Comparison of ENCODE assay signal across 27 mouse cellular contexts in genomic region chr12:77989766-77990165, GRCm38 (mm10).
A peak's percentile ranks its signal among the peaks of the same experiment; 100 is the strongest.
DNase-seq lines count a peak whose midpoint lies in the region; ATAC-seq and TF ChIP-seq lines count a peak whose summit lies in the region.
"Had no signal": no experiment of that assay in that cellular context is flagged by ENCODE, and none has a peak within 500 bp of the region (broad histone marks: within the 10 kb centered on the region; RNA-seq: fewer than 3 reads in every experiment).

No protein-coding gene starts in this region.

- H3K36me3 ChIP-seq in kidney, adult 2 months (ENCODE audit: control insufficient read depth, insufficient read depth, low read length): no peaks in the 10 kb centered on the region
- H3K36me3 ChIP-seq in kidney, embryonic 16.5 days (ENCODE audit: insufficient read depth, low read length): no peaks in the 10 kb centered on the region
- no peaks in the 10 kb centered on the region for H3K36me3 ChIP-seq in liver, adult 2 months (ENCODE audit: control insufficient read depth, insufficient read depth, low read length)
- H3K36me3 ChIP-seq in limb, embryonic 10.5 days: no peaks in the 10 kb centered on the region
- H3K36me3 ChIP-seq: embryonic facial prominence, embryonic 12.5 days; embryonic facial prominence, embryonic 15.5 days; forebrain, embryonic 12.5 days; G1E; heart, embryonic 10.5 days; hindbrain, embryonic 12.5 days; hindbrain, embryonic 15.5 days had no signal

- no peaks in the 10 kb centered on the region for H3K27me3 ChIP-seq in kidney, adult 2 months (replicated peaks; ENCODE audit: control insufficient read depth, insufficient read depth, low read length)
- no peaks in the 10 kb centered on the region for H3K27me3 ChIP-seq in kidney, embryonic 16.5 days (ENCODE audit: insufficient read depth, low read length)
- no peaks in the 10 kb centered on the region for H3K27me3 ChIP-seq in liver, adult 2 months (ENCODE audit: control insufficient read depth, insufficient read depth, low read length)
- H3K27me3 ChIP-seq in limb, embryonic 10.5 days (ENCODE audit: low read depth, poor library complexity, severe bottlenecking): no peaks in the 10 kb centered on the region
- H3K27me3 ChIP-seq: CH12.LX; embryonic facial prominence, embryonic 12.5 days; embryonic facial prominence, embryonic 15.5 days; forebrain, embryonic 12.5 days; hindbrain, embryonic 12.5 days; hindbrain, embryonic 15.5 days; Patski had no signal

- no peak for TF ChIP-seq POLR2A in kidney, adult 2 months (IDR thresholded peaks at IDR 0.05; ENCODE audit: low read depth, low read length)
- no peak for TF ChIP-seq POLR2A in liver, adult 2 months (IDR thresholded peaks at IDR 0.05; ENCODE audit: extremely low read depth, insufficient read depth, low read length)

- no peak overlapping the region for H3K4me3 ChIP-seq in kidney, adult 2 months (ENCODE audit: insufficient read depth, low read depth, low read length)
- no peak overlapping the region for H3K4me3 ChIP-seq in kidney, embryonic 16.5 days (ENCODE audit: low read length)
- no peak overlapping the region for H3K4me3 ChIP-seq in liver, adult 2 months (ENCODE audit: insufficient read depth, low read depth, low read length)
- no peak overlapping the region for H3K4me3 ChIP-seq in limb, embryonic 10.5 days
- H3K4me3 ChIP-seq: embryonic facial prominence, embryonic 12.5 days; embryonic facial prominence, embryonic 15.5 days; forebrain, embryonic 12.5 days; heart, adult 2 months; heart, embryonic 10.5 days; hindbrain, embryonic 12.5 days; hindbrain, embryonic 15.5 days had no signal

- H3K27ac ChIP-seq in kidney, adult 2 months (ENCODE audit: insufficient read depth, low read depth, low read length): no peak overlapping the region
- H3K27ac ChIP-seq in kidney, embryonic 16.5 days (ENCODE audit: low read length): no peak overlapping the region
- H3K27ac ChIP-seq in liver, adult 2 months (replicated peaks; ENCODE audit: insufficient read depth, low read depth, low read length): no peak overlapping the region
- H3K27ac ChIP-seq in limb, embryonic 10.5 days: peak overlapping the region; percentile 50
- H3K27ac ChIP-seq: embryonic facial prominence, embryonic 12.5 days; embryonic facial prominence, embryonic 15.5 days; forebrain, embryonic 12.5 days; heart, adult 2 months; heart, embryonic 10.5 days; hindbrain, embryonic 12.5 days; hindbrain, embryonic 15.5 days had no signal

- 61% methylated on average over 3 of the region's 3 CpGs for WGBS in kidney, adult 2 months
- WGBS in kidney, embryonic 16.5 days: 43% methylated on average over 3 of the region's 3 CpGs
- WGBS in liver, adult 2 months: 57% methylated on average over 3 of the region's 3 CpGs
- WGBS in limb, embryonic 10.5 days: 46% methylated on average over 3 of the region's 3 CpGs

- no peaks in the 10 kb centered on the region for H3K4me1 ChIP-seq in kidney, adult 2 months (ENCODE audit: control insufficient read depth, insufficient read depth, low read length)
- H3K4me1 ChIP-seq in kidney, embryonic 16.5 days (ENCODE audit: insufficient read depth, low read length): no peaks in the 10 kb centered on the region
- peaks cover 4% of the 10 kb centered on the region; the same call in 1 of the 2 replicates for H3K4me1 ChIP-seq in liver, adult 2 months (ENCODE audit: control insufficient read depth, insufficient read depth, low read length)
- peaks cover 31% of the 10 kb centered on the region for H3K4me1 ChIP-seq in limb, embryonic 10.5 days
- H3K4me1 ChIP-seq: embryonic facial prominence, embryonic 12.5 days; embryonic facial prominence, embryonic 15.5 days; heart, embryonic 10.5 days; hindbrain, embryonic 15.5 days had no signal

- no peak overlapping the region for H3K4me2 ChIP-seq in kidney, embryonic 16.5 days (replicated peaks; ENCODE audit: low read depth, low read length)
- H3K4me2 ChIP-seq: embryonic facial prominence, embryonic 12.5 days; embryonic facial prominence, embryonic 15.5 days; forebrain, embryonic 12.5 days; hindbrain, embryonic 12.5 days; hindbrain, embryonic 15.5 days had no signal

- peak; percentile 47 for DNase-seq in kidney, adult 2 months
- peak; percentile 84 for DNase-seq in liver, adult 2 months (ENCODE audit: extremely low read depth, low read depth, low spot score)
- no peak for DNase-seq in liver
- no peak for DNase-seq in limb, embryonic 10.5 days (ENCODE audit: low spot score)
- peak; percentile 29 for DNase-seq in yolk sac, embryonic 10.5 days (ENCODE audit: low spot score)
- no peak for DNase-seq in embryo, embryonic 9.5 days (ENCODE audit: extremely low spot score)
- no peak for DNase-seq in layer of hippocampus, adult 9-10 months (ENCODE audit: low spot score)
- DNase-seq: adrenal gland, adult 2 months; adrenal gland, postnatal 14 days; B cell, adult 2 months; cerebellum, adult 18-20 months; cerebellum, adult 9-10 months; cerebellum, postnatal 14 days; gastrocnemius, postnatal 10 days; gastrocnemius, postnatal 36 days; heart, adult 2 months had no signal

- no peak for ATAC-seq in kidney, embryonic 16.5 days (ENCODE audit: low FRiP score, low TSS enrichment)
- ATAC-seq: forebrain, embryonic 16.5 days; Patski had no signal

- no peak for TF ChIP-seq CTCF in kidney, adult 2 months (conservative IDR thresholded peaks at IDR 0.05; ENCODE audit: insufficient read depth, insufficient read length, low read depth, low read length)
- no peak for TF ChIP-seq CTCF in liver, adult 2 months (IDR thresholded peaks at IDR 0.05; ENCODE audit: low read depth, low read length)

- H3K9me3 ChIP-seq in kidney, embryonic 16.5 days (ENCODE audit: low read length): no peaks in the 10 kb centered on the region
- no peaks in the 10 kb centered on the region for H3K9me3 ChIP-seq in limb, embryonic 10.5 days (replicated peaks)
- H3K9me3 ChIP-seq: embryonic facial prominence, embryonic 12.5 days; embryonic facial prominence, embryonic 15.5 days; forebrain, embryonic 12.5 days; G1E; heart, embryonic 10.5 days; hindbrain, embryonic 12.5 days; hindbrain, embryonic 15.5 days had no signal

- H3K9ac ChIP-seq in kidney, embryonic 16.5 days (replicated peaks; ENCODE audit: low read length): no peak overlapping the region
- no peak overlapping the region for H3K9ac ChIP-seq in liver, adult 2 months (ENCODE audit: low read depth, low read length)
- H3K9ac ChIP-seq: embryonic facial prominence, embryonic 12.5 days; embryonic facial prominence, embryonic 15.5 days; forebrain, embryonic 12.5 days; hindbrain, embryonic 12.5 days; hindbrain, embryonic 15.5 days had no signal

- H3K79me2 ChIP-seq in liver, adult 2 months (ENCODE audit: control insufficient read depth, insufficient read depth, low read length): no peaks in the 10 kb centered on the region

Comparison
In these comparisons a context has a peak if more than half of its experiments do, and no peak if none do; other contexts are left out.
1. DNase-seq: peak in kidney, adult 2 months (single experiment), liver, adult 2 months (single experiment) and yolk sac, embryonic 10.5 days (single experiment); none in liver (single experiment), limb, embryonic 10.5 days (single experiment), embryo, embryonic 9.5 days (single experiment) and layer of hippocampus, adult 9-10 months (single experiment).